ENCODE assay signal across 1 mouse cellular context in genomic region chr1:135132893-135133369, GRCm38 (mm10).
TF ChIP-seq lines count a peak whose summit lies in the region.

No protein-coding gene starts in this region.

TF ChIP-seq in CH12.LX, 34 proteins besides CTCF, POLR2A, EP300 and RAD21 (continued from another document):
- TF ChIP-seq ETS1 (conservative IDR thresholded peaks at IDR 0.05; ENCODE audit: low read depth, low read length), result peak; percentile 87
- TF ChIP-seq IRF4 (IDR thresholded peaks at IDR 0.05; ENCODE audit: low read depth, low read length), result peak; percentile 63; the same call in 1 of the 2 replicates
- peak; percentile 87 for TF ChIP-seq MYC (IDR thresholded peaks at IDR 0.05; ENCODE audit: low read depth, low read length)
- TF ChIP-seq USF2 (conservative IDR thresholded peaks at IDR 0.05; ENCODE audit: low read depth, low read length), result no peak
- peak; percentile 72 for TF ChIP-seq NELFE (IDR thresholded peaks at IDR 0.05; ENCODE audit: low read depth, low read length)
- peak; percentile 84 for TF ChIP-seq SIN3A (IDR thresholded peaks at IDR 0.05; ENCODE audit: low read length)
- TF ChIP-seq JUND (conservative IDR thresholded peaks at IDR 0.05; ENCODE audit: low read depth, low read length), result no peak
- TF ChIP-seq ZNF384 (IDR thresholded peaks at IDR 0.05; ENCODE audit: low read depth, low read length), result no peak
- TF ChIP-seq HCFC1 (IDR thresholded peaks at IDR 0.05; ENCODE audit: low read depth, low read length), result peak; percentile 71
- TF ChIP-seq ZMIZ1 (IDR thresholded peaks at IDR 0.05; ENCODE audit: low read depth, low read length), result 0 out of 2 replicates have a peak, but pooled peaks have one; percentile 42
- TF ChIP-seq GABPA (IDR thresholded peaks at IDR 0.05; ENCODE audit: insufficient replicate concordance, low read depth, low read length), result no peak
- no peak for TF ChIP-seq POLR2AphosphoS2 (IDR thresholded peaks at IDR 0.05; ENCODE audit: low read depth, low read length)
- peak; percentile 72 for TF ChIP-seq TBP (conservative IDR thresholded peaks at IDR 0.05; ENCODE audit: low read depth, low read length)
- peak; percentile 84 for TF ChIP-seq MAZ (IDR thresholded peaks at IDR 0.05; ENCODE audit: low read depth, low read length)
- peak; percentile 65 for TF ChIP-seq NRF1 (IDR thresholded peaks at IDR 0.05; ENCODE audit: low read depth, low read length)
- peak; percentile 71 for TF ChIP-seq TCF12 (IDR thresholded peaks at IDR 0.05; ENCODE audit: low read depth, low read length)
